Mouse (Mus musculus): ENCODE measurements around the gene Braf. TPM values are rescaled to one million over a fixed set of nuclear protein-coding genes. Genes with fewer than 3 reads are reported as not detected.

The Braf gene
- polyA plus RNA-seq, 1 experiment from 2014 or later: 6.2 TPM

GRCm38 (mm10) chr6:39579552-39579951 lies 145.7 kb downstream of the Braf start:
- H3K4me2 ChIP-seq: no peak overlapping the region
- DNase-seq: no peak
- H3K36me3 ChIP-seq: peaks cover 32% of the 10 kb centered on the region
- H3K9ac ChIP-seq: no peak overlapping the region
- peaks cover 39% of the 10 kb centered on the region for H3K4me1 ChIP-seq (replicated peaks)
- H3K9me3 ChIP-seq (replicated peaks): no peaks in the 10 kb centered on the region
- no peak overlapping the region for H3K27ac ChIP-seq
- H3K27me3 ChIP-seq: no peaks in the 10 kb centered on the region
- no peak for ATAC-seq (ENCODE audit: low read depth)
- WGBS (ENCODE audit: insufficient replicate concordance): 88% methylated on average over 7 of the region's 7 CpGs
- no peak overlapping the region for H3K4me3 ChIP-seq (replicated peaks)

DNA sequence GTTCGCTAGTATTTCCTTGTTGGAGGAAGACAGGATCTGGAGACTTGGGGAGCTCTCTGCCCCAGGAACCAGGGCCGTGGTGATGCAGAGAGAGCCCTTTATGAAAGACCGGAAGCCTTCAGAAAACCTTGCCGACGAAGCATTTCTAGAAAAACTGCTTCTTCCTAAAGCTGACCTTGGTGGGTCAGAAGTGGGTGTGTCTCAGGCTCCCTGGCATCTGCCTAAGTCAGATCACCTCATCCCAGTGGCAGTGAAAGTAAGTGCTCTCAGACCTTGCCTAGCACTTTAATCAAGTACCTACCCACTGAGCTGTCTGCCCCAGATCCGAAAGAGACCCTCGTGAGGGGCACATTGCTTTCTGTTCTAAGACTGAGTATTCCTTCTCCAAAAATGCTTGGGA lies 150.3 kb downstream of the Braf start:
- Histone ChIP-seq H3K4me1 (replicated peaks) (peaks cover 28% of the 10 kb centered on the region), H3K4me3 (replicated peaks) (peak overlapping the region; percentile 84), H3K27me3 (peaks cover 3% of the 10 kb centered on the region; the same call in 1 of the 2 replicates), H3K27ac (no peak overlapping the region), H3K4me2 (peak overlapping the region; percentile 94), H3K9me3 (replicated peaks) (no peaks in the 10 kb centered on the region), H3K36me3 (peaks cover 18% of the 10 kb centered on the region; the same call in 1 of the 2 replicates), H3K9ac (peak overlapping the region; percentile 85; the same call in 1 of the 2 replicates)
- 64% methylated on average over 7 of the region's 7 CpGs for WGBS (ENCODE audit: insufficient replicate concordance)
- no peak for DNase-seq
- no peak for ATAC-seq (ENCODE audit: low read depth)

- Histone ChIP-seq H3K36me3 (peaks cover 14% of the 10 kb centered on the region; the same call in 1 of the 2 replicates), H3K4me3 (replicated peaks) (peak overlapping the region; percentile 84), H3K27me3 (peaks cover 3% of the 10 kb centered on the region; the same call in 1 of the 2 replicates), H3K9ac (peak overlapping the region; percentile 85), H3K4me2 (peak overlapping the region; percentile 94), H3K4me1 (replicated peaks) (peaks cover 24% of the 10 kb centered on the region), H3K27ac (peak overlapping the region; percentile 90), H3K9me3 (replicated peaks) (no peaks in the 10 kb centered on the region)
- no peak for DNase-seq
- ATAC-seq (ENCODE audit: low read depth): no peak
- 33% methylated on average over 10 of the region's 10 CpGs for WGBS (ENCODE audit: insufficient replicate concordance)
These were observed 150.8 kb downstream of the Braf start for GRCm38 (mm10) chr6:39574555-39574869.

- peaks cover 19% of the 10 kb centered on the region for H3K4me1 ChIP-seq (replicated peaks)
- 1% methylated on average over 49 of the region's 49 CpGs for WGBS (ENCODE audit: insufficient replicate concordance)
- peaks cover 9% of the 10 kb centered on the region; the same call in 1 of the 2 replicates for H3K36me3 ChIP-seq
- DNase-seq (peak; percentile 77), ATAC-seq (ENCODE audit: low read depth) (peak; percentile 98)
- H3K4me2 ChIP-seq: peak within 1 kb of the TSS; percentile 94
- peaks cover 3% of the 10 kb centered on the region; the same call in 1 of the 2 replicates for H3K27me3 ChIP-seq
- peak within 1 kb of the TSS; percentile 84 for H3K4me3 ChIP-seq (replicated peaks)
- no peaks in the 10 kb centered on the region for H3K9me3 ChIP-seq (replicated peaks)
- peak within 1 kb of the TSS; percentile 85 for H3K9ac ChIP-seq
- H3K27ac ChIP-seq: peak within 1 kb of the TSS; percentile 90
These were observed 151.3 kb downstream of the Braf start, which contains the start of gene Adck2 for GRCm38 (mm10) chr6:39573791-39574554. Adck2 (plus strand) TSS chr6:39573873.

DNA sequence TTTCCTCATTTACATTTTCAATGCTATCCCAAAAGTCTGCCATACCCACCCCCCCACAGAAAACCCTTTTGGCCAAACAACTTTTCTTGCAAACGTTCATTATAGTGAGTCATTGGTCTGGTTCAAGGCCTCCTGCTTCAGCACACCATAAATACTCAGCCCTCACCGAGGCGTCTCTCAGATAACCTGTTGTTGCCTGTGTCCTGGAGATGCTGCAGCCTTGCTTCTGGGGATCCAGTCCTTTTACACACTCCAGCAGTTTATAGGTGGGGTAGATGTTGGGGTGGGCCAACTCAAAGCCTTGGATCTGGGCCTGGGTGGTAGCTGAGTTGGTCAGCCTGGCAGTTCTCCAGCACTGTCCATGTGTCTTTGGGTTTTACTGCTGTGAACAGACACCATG lies 154.8 kb downstream of the Braf start:
- H3K4me2 ChIP-seq: no peak overlapping the region
- H3K27ac ChIP-seq: no peak overlapping the region
- H3K9me3 ChIP-seq (replicated peaks): no peaks in the 10 kb centered on the region
- H3K9ac ChIP-seq: no peak overlapping the region
- peaks cover 19% of the 10 kb centered on the region for H3K4me1 ChIP-seq (replicated peaks)
- DNase-seq: no peak
- H3K27me3 ChIP-seq: peaks cover 3% of the 10 kb centered on the region; the same call in 1 of the 2 replicates
- no peak for ATAC-seq (ENCODE audit: low read depth)
- H3K36me3 ChIP-seq: no peaks in the 10 kb centered on the region
- WGBS (ENCODE audit: insufficient replicate concordance): 67% methylated on average over 3 of the region's 3 CpGs
- H3K4me3 ChIP-seq (replicated peaks): no peak overlapping the region

DNA sequence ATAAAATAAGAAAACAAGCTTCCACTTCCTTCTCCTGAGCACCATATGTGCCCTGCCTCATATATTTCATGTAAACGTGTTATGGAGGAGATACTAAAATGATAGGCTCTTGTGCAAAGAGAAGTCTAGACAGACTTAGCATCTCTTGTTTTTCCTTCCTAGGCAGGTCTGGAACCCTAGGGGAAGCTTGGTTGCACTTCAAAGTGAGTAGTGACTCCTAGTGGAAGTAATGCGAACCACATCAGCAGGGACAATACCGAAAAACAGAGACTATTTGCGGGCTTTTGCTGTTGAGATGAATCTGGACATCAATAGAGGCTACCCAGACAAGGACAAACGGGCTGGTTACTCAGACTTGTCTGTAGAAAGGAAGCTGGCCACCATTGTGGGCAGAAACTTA lies 157.7 kb downstream of the Braf start:
- Histone ChIP-seq H3K4me2 (no peak overlapping the region), H3K9me3 (replicated peaks) (no peaks in the 10 kb centered on the region), H3K27me3 (peaks cover 3% of the 10 kb centered on the region; the same call in 1 of the 2 replicates), H3K36me3 (no peaks in the 10 kb centered on the region), H3K9ac (no peak overlapping the region), H3K27ac (no peak overlapping the region), H3K4me1 (replicated peaks) (peaks cover 5% of the 10 kb centered on the region), H3K4me3 (replicated peaks) (no peak overlapping the region)
- 13% methylated on average over 5 of the region's 5 CpGs for WGBS (ENCODE audit: insufficient replicate concordance)
- ATAC-seq (ENCODE audit: low read depth): no peak
- DNase-seq: no peak

GRCm38 (mm10) chr6:39562166-39563015 lies 162.9 kb downstream of the Braf start:
- no peak overlapping the region; the same call in 1 of the 2 replicates for H3K9ac ChIP-seq

DNA sequence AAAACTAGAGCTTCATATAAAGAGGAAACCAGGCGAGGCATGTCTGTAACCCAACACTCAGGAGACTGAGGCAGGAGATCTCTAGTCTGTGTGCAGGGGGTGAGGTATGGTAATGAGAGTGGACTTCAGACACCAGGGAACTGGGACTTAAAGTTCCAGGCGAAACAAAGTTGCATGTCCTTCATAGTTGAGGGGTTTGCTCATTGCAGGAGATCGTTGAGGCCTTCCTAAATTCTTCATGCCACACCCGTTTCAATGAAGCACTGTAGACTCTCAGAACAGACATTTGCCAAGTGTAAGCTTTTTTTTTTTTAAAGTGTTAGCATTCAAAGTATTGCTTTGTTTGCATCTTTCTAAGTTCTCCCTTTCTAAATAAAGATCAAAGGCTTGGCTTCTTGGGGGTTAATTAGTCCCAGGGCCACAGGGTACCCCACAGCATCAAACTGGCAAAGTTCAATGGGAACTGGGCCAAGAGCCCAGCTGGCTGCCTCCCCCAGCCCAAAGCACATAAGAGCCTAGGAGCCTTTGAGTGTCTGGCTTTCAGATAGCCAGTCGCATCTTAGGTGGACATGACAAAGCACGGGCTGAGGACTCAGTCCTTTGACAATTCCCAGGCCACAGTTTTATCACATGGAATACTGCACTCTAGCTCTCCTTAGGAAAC lies 165.9 kb downstream of the Braf start:
- H3K4me3 ChIP-seq (replicated peaks): no peak overlapping the region
- ATAC-seq (ENCODE audit: low read depth): no peak
- H3K4me2 ChIP-seq: no peak overlapping the region
- peaks cover 21% of the 10 kb centered on the region for H3K4me1 ChIP-seq (replicated peaks)
- WGBS (ENCODE audit: insufficient replicate concordance): 44% methylated on average over 6 of the region's 6 CpGs
- peaks cover 55% of the 10 kb centered on the region for H3K27me3 ChIP-seq
- no peak for DNase-seq
- H3K9ac ChIP-seq: no peak overlapping the region
- no peak overlapping the region for H3K27ac ChIP-seq
- no peaks in the 10 kb centered on the region for H3K36me3 ChIP-seq
- no peaks in the 10 kb centered on the region for H3K9me3 ChIP-seq (replicated peaks)

More at GRCm38 (mm10) chr6:39562166-39563015, 162.9 kb downstream of the Braf start:
- peaks cover 26% of the 10 kb centered on the region for H3K27me3 ChIP-seq
- H3K36me3 ChIP-seq: no peaks in the 10 kb centered on the region
- H3K27ac ChIP-seq: no peak overlapping the region
- H3K4me2 ChIP-seq: peak overlapping the region; percentile 53
- H3K9me3 ChIP-seq (replicated peaks): no peaks in the 10 kb centered on the region
- DNase-seq: peak; percentile 73
- peak overlapping the region; percentile 26 for H3K4me3 ChIP-seq (replicated peaks)
- H3K4me1 ChIP-seq (replicated peaks): peaks cover 16% of the 10 kb centered on the region
- peak; percentile 73 for ATAC-seq (ENCODE audit: low read depth)
- WGBS (ENCODE audit: insufficient replicate concordance): 11% methylated on average over 23 of the region's 23 CpGs

DNA sequence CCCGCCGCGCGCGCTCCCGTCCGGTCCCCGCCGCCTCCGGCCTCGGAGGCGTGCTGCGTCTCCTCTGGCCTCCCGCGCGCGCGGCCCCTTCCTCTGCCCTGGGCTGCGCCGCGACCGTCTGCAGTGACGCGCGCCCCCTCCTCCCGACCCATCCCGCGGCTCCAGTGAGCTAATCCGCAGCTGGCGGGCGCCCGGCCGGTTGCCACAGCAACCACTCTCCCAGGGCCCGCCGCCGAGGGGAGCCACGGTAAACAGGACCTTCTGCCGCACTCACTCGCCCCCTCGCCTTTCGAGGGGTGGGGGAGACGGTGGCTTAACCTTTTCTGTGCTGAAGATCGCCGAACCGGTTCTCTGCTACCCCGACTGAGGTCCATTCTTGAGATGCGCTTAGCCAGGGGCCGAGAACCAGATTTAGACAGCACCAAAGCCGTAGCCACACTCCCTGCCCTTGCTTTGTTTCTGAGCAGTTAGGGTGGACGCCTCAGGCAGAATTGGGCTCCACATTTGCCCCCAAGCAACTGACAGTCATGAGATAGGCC lies 167.5 kb downstream of the Braf start, which contains the start of gene Dennd2a:
Dennd2a (minus strand) TSS at position 145 of the 539 bp plus-strand sequence.
- Histone ChIP-seq H3K4me1 (replicated peaks) (peaks cover 17% of the 10 kb centered on the region), H3K36me3 (no peaks in the 10 kb centered on the region), H3K27ac (peak within 1 kb of the TSS; percentile 51), H3K9ac (peak within 1 kb of the TSS; percentile 57), H3K9me3 (replicated peaks) (no peaks in the 10 kb centered on the region), H3K4me3 (replicated peaks) (peak within 1 kb of the TSS; percentile 60), H3K27me3 (peaks cover 58% of the 10 kb centered on the region), H3K4me2 (peak within 1 kb of the TSS; percentile 64)
- ATAC-seq (ENCODE audit: low read depth) (peak; percentile 62), DNase-seq (no peak)
- WGBS (ENCODE audit: insufficient replicate concordance): 3% methylated on average over 43 of the region's 50 CpGs

GRCm38 (mm10) chr6:39556900-39557659 lies 168.2 kb downstream of the Braf start:
- Histone ChIP-seq H3K27ac (peak overlapping the region; percentile 51), H3K36me3 (no peaks in the 10 kb centered on the region), H3K9ac (peak overlapping the region; percentile 57), H3K9me3 (replicated peaks) (no peaks in the 10 kb centered on the region), H3K4me2 (peak overlapping the region; percentile 64), H3K4me3 (replicated peaks) (peak overlapping the region; percentile 60), H3K27me3 (peaks cover 58% of the 10 kb centered on the region), H3K4me1 (replicated peaks) (peaks cover 12% of the 10 kb centered on the region)
- DNase-seq (no peak), ATAC-seq (ENCODE audit: low read depth) (0 out of 2 replicates have a peak, but pooled peaks have one; percentile 19)
- 1% methylated on average over 49 of the region's 54 CpGs for WGBS (ENCODE audit: insufficient replicate concordance)
